Mouse (Mus musculus): ENCODE results near the gene 1700020A23Rik.
A peak's percentile ranks its signal among the peaks of the same experiment; 100 is the strongest.
"Not testable (repeated sequence)": the region's sequence is repeated elsewhere in the genome, so short reads cannot be mapped to it uniquely, and the experiment has no call there.

Gene 1700020A23Rik

GRCm38 (mm10) chr2:130404939-130405338 lies at the start of gene 1700020A23Rik, which contains the start of gene Gm28372:
Gene 1700020A23Rik, plus strand, starts transcription at chr2:130405259.
Gene Gm28372, plus strand, starts transcription at chr2:130405239.
- DNase-seq (ENCODE audit: extremely low read depth, low read depth, low spot score): no peak

DNA sequence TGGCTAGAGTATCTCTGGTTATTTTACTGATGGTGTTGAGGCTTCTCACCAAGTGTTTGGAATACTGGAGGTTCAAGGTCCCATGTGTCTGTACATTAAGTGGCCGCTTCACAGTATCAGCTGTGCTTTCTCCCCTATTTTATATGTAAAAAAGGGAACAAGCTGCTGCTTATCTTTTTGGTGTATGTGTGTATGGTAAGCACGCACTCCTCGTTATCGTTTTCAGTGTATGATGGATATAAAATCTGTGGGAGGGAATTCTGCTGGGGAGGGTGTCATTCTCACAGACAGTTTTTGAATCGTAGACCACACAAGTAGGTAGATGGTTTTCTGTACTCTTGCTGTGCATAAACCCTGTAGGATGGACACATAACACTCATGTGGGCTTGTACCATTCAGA lies 47.5 kb upstream of the 1700020A23Rik start:
- no peak for DNase-seq (ENCODE audit: extremely low read depth, low read depth, low spot score)

DNA sequence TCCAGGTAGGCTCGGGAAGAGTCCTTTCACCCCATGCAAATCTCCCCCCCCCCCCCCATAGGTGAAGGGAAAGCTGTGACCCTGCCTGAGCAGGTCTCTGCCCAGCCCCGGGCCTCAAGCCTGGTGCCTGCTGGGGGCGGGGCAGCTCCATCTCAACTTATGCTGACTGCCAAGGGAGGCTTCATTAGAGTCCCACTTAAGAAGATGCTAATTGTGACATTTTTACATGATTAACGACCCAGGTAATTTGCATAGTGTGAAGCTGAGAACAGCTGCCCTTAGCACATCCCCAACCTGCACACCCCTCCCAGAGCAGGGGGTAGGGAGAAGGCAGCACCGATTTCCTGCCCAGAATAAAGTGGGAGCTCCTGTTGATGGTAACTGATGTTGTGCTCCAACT lies 46.2 kb upstream of the 1700020A23Rik start:
- no peak for DNase-seq (ENCODE audit: extremely low read depth, low read depth, low spot score)

DNA sequence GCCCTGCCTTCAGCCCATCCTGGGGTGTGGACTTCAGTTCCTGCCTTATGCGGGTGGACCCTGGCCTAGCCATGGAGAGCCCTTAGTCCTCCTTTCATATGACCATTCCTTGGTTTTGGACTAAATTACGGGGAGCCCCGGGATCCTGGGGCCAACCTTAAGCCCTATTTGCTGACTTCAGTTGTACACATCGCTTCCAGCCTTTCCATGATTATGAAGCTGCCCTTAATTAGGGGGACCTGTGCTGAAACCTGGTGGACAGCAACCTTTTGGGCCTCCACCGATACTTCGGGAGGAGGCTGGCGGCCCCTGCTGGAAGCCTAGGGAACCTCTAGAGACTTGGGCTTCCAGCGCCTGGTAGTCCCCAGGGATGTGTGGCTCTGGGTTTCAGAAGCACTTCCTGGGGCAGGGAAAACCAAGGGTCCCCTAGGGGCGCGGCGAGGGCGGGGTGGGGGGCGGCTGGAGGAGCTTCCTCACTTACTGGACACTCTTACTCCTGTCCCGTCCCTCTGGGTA lies 42.5 kb upstream of the 1700020A23Rik start:
- no peak for DNase-seq (ENCODE audit: extremely low read depth, low read depth, low spot score)

GRCm38 (mm10) chr2:130365211-130366094 lies 39.6 kb upstream of the 1700020A23Rik start:
- DNase-seq (ENCODE audit: extremely low read depth, low read depth, low spot score): no peak

DNA sequence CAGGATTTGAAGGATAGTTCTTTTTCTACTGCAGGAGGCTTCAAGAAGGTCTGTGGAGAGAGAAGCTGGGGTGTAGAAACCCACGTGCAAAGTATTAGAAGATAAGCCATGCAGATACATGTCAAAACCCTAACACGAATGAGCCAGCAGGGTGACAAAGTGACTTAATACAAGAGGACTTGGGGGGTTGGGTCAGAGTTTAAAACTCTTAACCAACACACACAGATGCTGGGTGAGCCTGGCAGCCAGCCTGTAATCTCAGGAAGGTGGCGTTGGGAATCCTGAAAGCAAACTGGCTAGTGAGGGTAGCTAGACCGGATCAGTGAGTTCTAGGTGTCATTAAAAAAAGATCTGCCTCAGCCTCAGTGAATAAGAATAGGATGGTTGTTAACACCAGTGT lies 37.7 kb upstream of the 1700020A23Rik start:
- DNase-seq (ENCODE audit: extremely low read depth, low read depth, low spot score): peak; percentile 76

GRCm38 (mm10) chr2:130373026-130373425 lies 32.0 kb upstream of the 1700020A23Rik start:
- DNase-seq (ENCODE audit: extremely low read depth, low read depth, low spot score): not testable (repeated sequence)

GRCm38 (mm10) chr2:130374951-130375350 lies 30.1 kb upstream of the 1700020A23Rik start:
- peak; percentile 61 for DNase-seq (ENCODE audit: extremely low read depth, low read depth, low spot score)

DNA sequence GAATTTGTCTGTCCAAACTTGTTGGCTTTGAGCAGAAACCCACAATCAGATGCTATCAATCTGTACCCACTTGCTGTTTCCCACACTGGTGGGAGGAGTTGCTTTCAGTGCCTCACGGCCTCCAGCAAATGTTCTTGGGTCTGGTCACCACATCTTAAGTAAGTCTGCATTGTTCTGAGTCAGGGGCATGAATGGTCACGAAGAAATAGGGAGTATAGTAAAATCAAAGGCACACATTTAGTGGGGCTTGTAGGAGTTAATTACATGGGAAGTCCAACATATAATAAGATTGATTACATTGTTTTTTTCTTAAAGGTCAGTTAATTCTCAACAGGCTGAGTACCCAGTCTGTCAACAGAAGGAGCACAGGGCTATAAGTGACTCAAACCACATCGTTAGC lies 21.9 kb upstream of the 1700020A23Rik start:
- no peak for DNase-seq (ENCODE audit: extremely low read depth, low read depth, low spot score)

GRCm38 (mm10) chr2:130383895-130384294 lies 21.2 kb upstream of the 1700020A23Rik start:
- no peak for DNase-seq (ENCODE audit: extremely low read depth, low read depth, low spot score)

DNA sequence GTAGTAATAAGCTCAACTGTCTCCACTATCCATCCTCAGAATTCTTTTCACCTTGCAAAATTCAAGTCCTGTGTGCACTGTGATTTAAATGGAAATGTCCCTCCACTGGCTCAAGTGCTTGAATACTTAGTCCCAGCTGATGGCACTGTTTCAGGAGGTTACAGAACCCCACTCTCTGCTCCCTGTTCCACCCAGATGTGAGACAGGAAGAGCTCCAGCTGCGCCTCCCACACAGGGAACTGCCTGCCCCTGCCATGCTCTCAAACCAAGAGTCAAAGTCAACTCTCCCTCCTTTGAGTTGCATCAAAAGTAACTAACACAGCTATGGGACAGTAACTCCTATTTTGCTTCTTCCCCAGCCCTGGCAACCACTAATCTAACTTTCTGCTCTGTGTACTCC lies 18.8 kb upstream of the 1700020A23Rik start:
- DNase-seq (ENCODE audit: extremely low read depth, low read depth, low spot score): no peak

- no peak for DNase-seq (ENCODE audit: extremely low read depth, low read depth, low spot score)
Observed at GRCm38 (mm10) chr2:130388796-130389195, 16.3 kb upstream of the 1700020A23Rik start.

DNA sequence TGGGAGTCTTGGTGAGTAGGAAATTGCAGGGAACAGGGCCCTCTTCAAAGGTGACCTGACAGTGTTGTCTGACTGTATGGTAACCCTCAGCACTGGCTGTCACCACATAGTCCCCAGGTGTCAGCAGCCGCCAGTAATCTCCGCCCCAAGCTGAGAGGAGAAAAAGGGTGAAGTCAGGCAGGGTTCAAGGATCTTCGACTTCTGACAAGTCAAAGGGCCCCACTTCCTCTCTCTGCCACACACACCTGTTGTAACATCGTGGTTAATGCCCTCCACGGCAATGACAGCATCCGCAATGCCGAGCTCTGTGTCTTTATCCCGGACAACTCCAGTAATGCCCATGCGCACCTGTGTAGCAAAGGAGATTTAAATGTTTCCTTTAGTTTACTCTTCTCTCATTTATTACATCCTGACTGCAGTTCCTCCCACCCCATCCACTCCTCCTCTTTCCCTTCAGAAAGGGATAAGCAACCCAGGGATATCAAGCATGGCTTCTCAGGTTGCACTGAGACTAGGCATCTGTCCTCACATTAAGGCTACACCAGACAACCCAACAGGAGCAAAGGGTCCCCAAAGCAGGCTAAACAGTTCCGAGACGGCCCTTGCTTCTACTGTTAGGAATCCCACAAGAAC lies 13.9 kb upstream of the 1700020A23Rik start:
- DNase-seq (ENCODE audit: extremely low read depth, low read depth, low spot score): no peak

GRCm38 (mm10) chr2:130392836-130393235 lies 12.2 kb upstream of the 1700020A23Rik start:
- no peak for DNase-seq (ENCODE audit: extremely low read depth, low read depth, low spot score)

DNA sequence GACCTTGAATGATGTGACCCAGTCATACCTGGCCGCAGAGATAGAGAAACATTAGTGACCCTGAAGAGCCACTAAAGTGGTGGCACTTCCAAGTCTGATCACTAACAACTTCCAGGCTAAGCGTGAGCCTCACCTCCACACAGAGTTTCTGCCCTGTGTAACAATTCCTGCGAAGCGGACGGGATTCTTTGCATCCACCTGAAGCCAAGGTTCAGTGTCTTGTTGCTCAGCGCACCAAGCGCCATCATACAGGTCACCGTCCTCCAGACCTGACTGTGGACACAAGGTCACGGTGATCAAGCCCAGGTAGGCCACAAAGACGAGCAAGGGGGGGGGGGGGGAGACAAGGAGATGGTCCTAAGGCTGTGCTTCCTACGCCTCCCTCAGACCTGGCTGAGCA lies 9.4 kb upstream of the 1700020A23Rik start:
- DNase-seq (ENCODE audit: extremely low read depth, low read depth, low spot score): no peak

DNA sequence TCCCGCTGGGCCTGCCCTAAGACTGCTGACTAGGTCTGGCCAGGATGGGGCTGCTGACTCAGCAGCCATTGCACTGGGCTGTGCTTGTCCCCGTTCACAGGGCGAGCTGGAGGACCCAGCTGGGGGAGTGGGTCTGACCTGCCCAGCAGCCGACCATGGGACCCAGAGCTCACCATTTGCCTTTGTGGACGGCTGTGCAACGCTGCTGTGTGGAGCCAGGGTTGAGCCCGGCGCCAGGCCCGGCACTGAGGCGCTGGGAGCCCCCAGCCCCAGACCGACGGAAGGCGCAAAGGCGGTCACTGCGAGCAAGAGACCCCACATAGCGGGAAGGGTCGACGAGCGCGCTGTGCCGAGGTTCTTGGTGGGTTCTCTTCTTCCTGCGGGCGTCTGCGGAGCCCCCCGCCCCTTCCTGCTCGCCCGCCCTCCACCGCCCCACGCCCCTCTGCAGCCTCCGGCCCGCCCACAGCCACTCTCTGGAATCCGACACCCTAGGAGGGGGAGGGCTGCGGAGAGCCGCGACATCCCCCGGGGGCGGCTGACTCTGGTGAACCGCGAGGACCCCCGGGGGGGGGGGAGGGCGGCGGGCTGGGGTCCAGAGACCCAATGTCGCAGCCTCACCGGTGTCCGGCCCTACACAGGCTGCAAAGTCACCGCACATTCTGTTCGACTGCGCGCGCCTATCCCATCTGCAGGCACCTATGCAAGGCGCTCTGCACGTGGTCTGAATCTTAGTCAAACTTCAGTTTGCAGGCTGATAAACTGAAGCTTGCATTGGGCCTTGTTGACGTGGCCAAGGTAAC lies 7.7 kb upstream of the 1700020A23Rik start, which contains the start of gene Cpxm1:
Gene Cpxm1, minus strand, starts transcription at position 389 of the 800 bp plus-strand sequence.
- no peak for DNase-seq (ENCODE audit: extremely low read depth, low read depth, low spot score)

DNA sequence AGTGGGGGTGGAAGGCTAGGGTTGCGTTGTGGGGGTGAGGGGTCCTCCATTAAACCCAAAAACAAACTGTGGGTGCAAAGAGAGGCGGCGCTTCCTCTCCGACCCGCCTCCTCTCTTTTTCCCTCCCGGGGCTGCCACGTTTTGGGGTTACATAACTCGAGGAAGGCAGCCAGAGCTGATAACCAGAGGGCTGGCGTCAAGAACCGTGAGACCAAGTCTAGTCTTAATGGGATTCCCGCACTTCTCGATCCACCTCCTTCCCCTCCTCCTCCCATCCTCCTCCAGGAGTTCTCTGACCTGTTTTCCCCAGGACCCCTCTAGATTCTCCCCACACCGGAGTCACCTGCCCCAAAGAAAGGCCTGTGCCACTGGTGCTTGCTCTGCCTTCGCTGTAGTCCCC lies 7.0 kb upstream of the 1700020A23Rik start:
- DNase-seq (ENCODE audit: extremely low read depth, low read depth, low spot score): no peak

DNA sequence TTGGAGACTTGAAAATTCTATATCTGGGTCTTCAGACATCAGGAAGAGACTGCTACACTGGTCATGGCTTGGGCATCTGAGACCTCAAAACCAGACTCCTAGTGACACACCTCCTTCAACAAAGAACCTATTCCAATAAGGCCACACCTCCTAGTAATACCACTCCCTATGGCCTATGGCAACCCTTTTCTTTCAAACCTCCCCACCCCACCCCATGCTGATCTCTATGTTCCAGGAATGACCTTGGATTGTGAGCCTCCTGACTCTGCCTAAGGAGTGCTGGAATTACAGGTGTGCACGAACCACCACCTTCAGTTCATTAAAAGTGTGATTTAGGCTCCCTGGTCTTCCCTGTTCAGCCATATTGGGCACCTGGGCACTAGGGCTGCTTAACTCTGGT lies 5.0 kb upstream of the 1700020A23Rik start:
- no peak for DNase-seq (ENCODE audit: extremely low read depth, low read depth, low spot score)

DNA sequence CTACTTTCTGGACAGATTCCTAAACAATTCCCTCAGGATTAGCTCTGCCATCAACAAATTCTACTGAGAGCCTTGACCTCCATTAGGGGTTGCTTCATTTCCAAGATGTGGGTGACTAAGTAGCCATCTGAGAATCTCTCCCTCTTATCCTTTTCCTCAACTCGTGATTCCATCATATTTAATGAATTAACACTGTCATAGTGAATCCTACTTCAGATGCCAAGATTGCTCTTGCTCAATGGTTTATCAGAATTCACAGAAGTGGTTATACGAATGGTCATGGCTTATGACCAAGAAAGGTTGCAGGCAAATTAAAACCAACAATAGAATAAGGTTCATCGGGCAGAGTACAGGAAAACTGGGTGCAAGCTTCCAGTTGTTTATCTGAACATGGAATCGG lies 3.2 kb upstream of the 1700020A23Rik start:
- DNase-seq (ENCODE audit: extremely low read depth, low read depth, low spot score): no peak

GRCm38 (mm10) chr2:130406178-130406577 lies 1.1 kb downstream of the 1700020A23Rik start, which contains the start of gene Tmem239:
Gene Tmem239, plus strand, starts transcription at chr2:130406478.
- DNase-seq (ENCODE audit: extremely low read depth, low read depth, low spot score): no peak

- peak; percentile 40 for DNase-seq (ENCODE audit: extremely low read depth, low read depth, low spot score)
Observed at GRCm38 (mm10) chr2:130408194-130408593, 3.1 kb downstream of the 1700020A23Rik start.
